Mouse (Mus musculus) frontal cortex, adult 2 months (tissue): ENCODE data around the gene Actn4. TPM values are rescaled to one million over a fixed set of nuclear protein-coding genes. Genes with fewer than 3 reads are reported as not detected.

ENCODE experiments used
- DNase-seq, 2 experiments: peaks; one replicate each; pipeline ENCODE4 v3.0.0; 2022; ENCODE audit warnings: low spot score in 1 of 2; ENCODE audit errors: extremely low spot score in 1 of 2
- polyA plus RNA-seq: library from polyadenylated mRNA; depleted of rRNA; stranded (reverse); fragments of >200 nt; gene quantifications from 2 replicates; pipeline ENCODE4 v1.2.3, GENCODE M21; 2012

Gene Actn4
- polyA plus RNA-seq, 1 experiment, result 214 TPM

- DNase-seq, result no peak
Measured at GRCm38 (mm10) chr7:28951764-28952163, 10.4 kb downstream of the Actn4 start.

GRCm38 (mm10) chr7:28950346-28951037 is 11.6 kb downstream of the Actn4 start:
- no peak for DNase-seq

- DNase-seq, result no peak
Measured at GRCm38 (mm10) chr7:28949298-28949697, 12.8 kb downstream of the Actn4 start.

GRCm38 (mm10) chr7:28948746-28949145 is 13.4 kb downstream of the Actn4 start:
- no peak for DNase-seq

GRCm38 (mm10) chr7:28946271-28946610 is 15.9 kb downstream of the Actn4 start:
- DNase-seq, result no peak

- no peak for DNase-seq
Measured at GRCm38 (mm10) chr7:28945416-28946270, 16.5 kb downstream of the Actn4 start.

GRCm38 (mm10) chr7:28944756-28945415 is 17.3 kb downstream of the Actn4 start:
- DNase-seq, result no peak

- DNase-seq, result no peak
Measured at GRCm38 (mm10) chr7:28943451-28944180, 18.5 kb downstream of the Actn4 start.

- no peak for DNase-seq
Measured at GRCm38 (mm10) chr7:28941542-28941941, 20.6 kb downstream of the Actn4 start.

GRCm38 (mm10) chr7:28941129-28941528 is 21.0 kb downstream of the Actn4 start:
- no peak for DNase-seq

- no peak for DNase-seq
Measured at GRCm38 (mm10) chr7:28939418-28940183, 22.5 kb downstream of the Actn4 start.

- no peak for DNase-seq
Measured at GRCm38 (mm10) chr7:28938654-28939053, 23.5 kb downstream of the Actn4 start.

GRCm38 (mm10) chr7:28936787-28937186 is 25.4 kb downstream of the Actn4 start:
- no peak for DNase-seq

GRCm38 (mm10) chr7:28933825-28934224 is 28.3 kb downstream of the Actn4 start:
- no peak for DNase-seq

- DNase-seq, result no peak
Measured at GRCm38 (mm10) chr7:28932421-28933041, 29.6 kb downstream of the Actn4 start.

- DNase-seq, result no peak
Measured at GRCm38 (mm10) chr7:28931695-28932039, 30.5 kb downstream of the Actn4 start.

- no peak for DNase-seq
Measured at GRCm38 (mm10) chr7:28931032-28931694, 31.0 kb downstream of the Actn4 start.

GRCm38 (mm10) chr7:28930320-28931031 is 31.7 kb downstream of the Actn4 start:
- DNase-seq, result no peak

- no peak for DNase-seq
Measured at GRCm38 (mm10) chr7:28929381-28929780, 32.8 kb downstream of the Actn4 start.
